Mouse (Mus musculus): ENCODE data around the gene Mfsd4a.

Mfsd4a gene

GRCm38 (mm10) chr1:132065001-132065400, 2.9 kb downstream of the Mfsd4a start:
- DNase-seq: no peak

DNA sequence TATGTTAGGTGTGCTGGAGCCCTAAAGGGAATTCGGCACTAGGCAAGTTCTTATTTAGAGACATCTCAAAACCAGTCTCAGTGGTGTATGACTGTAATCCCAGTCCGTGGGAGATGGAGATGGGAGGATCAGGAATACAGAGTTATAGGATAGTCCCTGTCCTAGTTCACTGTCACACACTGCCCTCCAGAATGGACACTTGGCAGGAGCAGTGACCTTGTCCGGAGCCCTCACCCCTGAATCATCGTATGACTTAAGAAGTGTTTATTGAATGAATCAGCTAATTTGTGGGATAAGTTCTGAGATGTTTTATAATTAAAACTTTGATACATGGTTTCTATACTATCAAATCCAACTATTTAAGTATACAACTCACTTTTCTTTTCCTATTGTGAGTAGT, 4.8 kb downstream of the Mfsd4a start:
- DNase-seq: no peak

DNA sequence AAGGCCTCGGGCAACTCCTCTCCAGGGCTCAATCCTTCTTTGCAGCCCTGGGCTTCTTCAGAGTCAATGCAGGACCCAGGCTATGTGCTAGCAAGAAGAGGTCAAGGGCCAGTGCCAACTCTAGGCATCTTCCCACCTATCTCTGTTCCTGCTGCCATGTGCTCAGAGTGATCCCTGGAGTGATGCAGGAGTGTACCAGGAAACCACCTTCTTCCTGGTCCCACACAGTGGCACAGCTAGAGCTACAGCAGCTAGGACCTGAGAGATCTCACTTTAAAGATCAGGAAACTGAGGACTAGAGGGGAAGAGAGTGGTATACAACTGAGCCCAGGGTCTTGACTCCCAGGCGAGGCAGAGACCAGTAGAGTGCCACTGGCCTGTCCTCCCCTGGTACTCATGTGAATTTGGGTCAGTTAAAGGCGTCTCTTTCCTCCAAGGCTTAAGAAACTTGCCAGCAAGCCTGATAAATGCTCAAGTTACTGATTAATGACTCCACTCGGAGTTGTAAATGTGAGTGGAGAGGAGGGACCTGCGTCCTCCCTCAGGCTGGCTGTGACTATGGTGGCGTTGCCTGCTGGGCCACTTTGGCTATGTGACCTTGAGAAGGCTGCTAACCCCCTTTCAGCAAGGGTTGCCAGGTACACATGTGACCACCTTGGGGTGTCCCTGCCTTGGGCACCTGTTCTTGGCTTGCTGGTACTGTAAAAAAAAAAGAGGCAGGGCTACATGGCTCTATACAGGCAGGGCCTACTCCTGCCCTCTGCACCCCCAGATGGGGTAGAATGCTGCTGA, 5.9 kb downstream of the Mfsd4a start:
- peak; percentile 80 for DNase-seq

GRCm38 (mm10) chr1:132060036-132060769, 7.7 kb downstream of the Mfsd4a start:
- no peak for DNase-seq

GRCm38 (mm10) chr1:132058558-132058957, 9.3 kb downstream of the Mfsd4a start:
- DNase-seq: no peak

- no peak for DNase-seq
Observed at GRCm38 (mm10) chr1:132055054-132055664, 12.7 kb downstream of the Mfsd4a start.

GRCm38 (mm10) chr1:132054387-132054786, 13.5 kb downstream of the Mfsd4a start:
- DNase-seq: no peak

DNA sequence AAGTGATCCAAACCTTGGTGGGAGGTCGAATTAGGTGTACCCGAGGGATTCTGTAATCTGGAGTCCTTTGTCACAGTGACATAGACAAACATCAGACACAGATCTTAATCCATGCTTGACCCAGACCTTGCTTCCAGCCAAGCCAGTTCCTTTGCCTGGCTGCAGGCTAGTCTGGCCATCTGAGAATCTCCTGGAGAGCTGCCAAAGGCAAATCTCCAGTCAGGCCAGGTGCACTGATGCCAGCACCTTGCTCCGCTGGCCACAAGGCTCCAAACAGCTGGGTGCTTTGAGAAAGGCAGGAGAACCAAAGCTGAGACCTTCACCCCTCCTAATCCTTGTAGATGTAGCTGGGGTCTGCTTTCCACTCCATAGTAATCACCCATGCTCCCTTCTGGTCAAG, 16.1 kb downstream of the Mfsd4a start:
- no peak for DNase-seq

DNA sequence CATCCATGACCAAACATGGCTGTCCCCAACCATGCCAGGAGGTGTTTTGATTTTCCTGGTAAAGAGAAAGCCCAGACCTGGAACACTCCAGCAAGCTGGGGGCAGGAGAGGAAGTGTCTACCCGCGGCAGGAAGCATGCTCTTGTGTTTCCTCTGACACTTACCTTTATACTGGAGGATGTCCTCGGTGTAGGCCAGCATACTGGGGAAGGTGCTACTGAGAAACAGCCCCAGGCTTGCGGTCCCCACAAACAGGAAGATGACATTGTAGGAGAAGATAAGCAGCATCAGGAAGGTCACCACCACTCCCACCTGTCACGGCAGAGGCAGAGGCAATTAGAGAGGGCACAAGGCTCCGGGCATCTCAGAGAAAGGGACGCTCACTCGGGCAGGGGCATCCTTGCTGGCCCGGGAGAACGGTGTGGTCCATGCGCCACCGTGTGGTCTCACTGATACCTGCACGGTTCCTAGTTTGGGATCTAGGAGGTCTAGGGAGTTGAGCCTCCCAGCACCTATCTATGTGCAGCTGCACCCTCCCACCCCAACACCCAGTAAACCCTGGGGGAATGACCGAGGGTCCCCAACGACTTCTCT, 21.6 kb downstream of the Mfsd4a start:
- DNase-seq: peak; percentile 66

DNA sequence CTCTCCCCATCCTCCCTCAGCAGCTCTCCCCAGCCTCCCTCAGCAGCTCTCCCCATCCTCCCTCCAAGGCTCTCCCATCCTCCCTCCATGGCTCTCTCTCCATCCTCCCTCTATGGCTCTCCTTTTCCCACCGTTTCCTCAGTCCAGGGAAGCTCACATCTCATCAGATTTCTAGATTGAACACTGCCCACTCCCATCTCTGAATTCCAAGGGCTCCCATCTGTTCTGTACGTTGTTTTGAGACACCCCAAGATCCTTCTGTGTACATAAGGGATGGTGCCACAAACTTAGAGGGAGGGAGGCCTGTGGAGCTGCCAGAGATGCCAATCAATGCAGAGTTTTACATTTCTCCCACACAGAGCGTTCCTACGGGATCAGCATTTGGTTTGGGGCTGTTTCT, 24.1 kb downstream of the Mfsd4a start:
- DNase-seq: no peak

- DNase-seq: peak; percentile 40
Observed at GRCm38 (mm10) chr1:132040201-132040621, 27.7 kb downstream of the Mfsd4a start.

GRCm38 (mm10) chr1:132038753-132039152, 29.1 kb downstream of the Mfsd4a start:
- DNase-seq: no peak

GRCm38 (mm10) chr1:132037746-132038145, 30.1 kb downstream of the Mfsd4a start:
- DNase-seq: no peak

DNA sequence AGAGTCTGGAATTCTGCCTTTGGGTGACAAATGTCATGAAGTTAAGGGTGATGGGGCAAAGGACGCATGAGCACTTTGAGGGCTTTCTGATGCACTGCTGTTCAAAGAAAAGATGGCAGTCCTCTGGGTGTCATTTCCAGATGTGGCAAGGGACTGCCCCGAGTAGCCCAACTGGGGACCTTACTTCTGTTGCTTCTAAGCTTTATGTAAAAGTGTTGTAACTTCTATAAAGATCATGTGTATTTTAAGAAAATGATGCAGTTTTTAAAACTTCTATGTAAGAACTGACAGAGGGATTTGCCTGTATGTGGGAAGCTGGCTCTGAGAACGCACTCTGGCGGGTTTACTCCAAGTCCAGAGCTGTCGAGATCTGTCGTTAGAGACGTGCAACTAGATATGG, 35.7 kb downstream of the Mfsd4a start:
- DNase-seq: no peak

GRCm38 (mm10) chr1:132030574-132030973, 37.3 kb downstream of the Mfsd4a start:
- DNase-seq: no peak

- DNase-seq: no peak
Observed at GRCm38 (mm10) chr1:132028413-132028812, 39.4 kb downstream of the Mfsd4a start.

- no peak for DNase-seq
Observed at GRCm38 (mm10) chr1:132027978-132028377, 39.9 kb downstream of the Mfsd4a start.

DNA sequence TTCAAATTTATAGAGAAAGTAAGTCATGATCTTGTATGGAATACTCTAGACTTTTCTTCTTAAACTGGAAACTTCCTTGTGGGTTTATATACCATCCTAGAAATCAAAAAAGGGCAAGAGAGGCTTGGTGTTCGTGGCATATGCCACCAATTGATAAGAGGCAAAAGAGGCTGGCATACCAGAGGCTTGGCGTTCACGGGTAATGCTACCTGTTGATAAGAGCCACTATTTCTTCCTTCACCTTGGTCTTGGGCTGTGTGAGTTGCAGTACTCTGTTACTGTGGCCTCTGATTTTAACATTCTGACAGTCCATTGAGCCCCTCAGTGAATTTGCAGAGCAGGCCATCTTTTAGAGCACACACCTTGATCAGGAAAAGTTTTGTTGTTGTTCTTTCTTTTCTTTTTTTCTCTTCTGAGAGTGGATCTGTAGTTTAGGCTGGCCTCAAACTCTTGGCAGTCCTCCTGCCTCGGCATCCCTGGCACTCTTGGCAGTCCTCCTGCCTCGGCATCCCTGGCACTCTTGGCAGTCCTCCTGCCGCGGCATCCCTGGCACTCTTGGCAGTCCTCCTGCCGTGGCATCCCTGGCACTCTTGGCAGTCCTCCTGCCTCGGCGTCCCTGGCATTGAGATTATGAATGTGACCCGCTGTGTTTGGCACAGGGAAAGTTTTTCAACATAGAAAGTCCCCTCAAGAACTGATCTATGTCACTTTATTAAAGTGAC, 40.8 kb downstream of the Mfsd4a start:
- DNase-seq: no peak

GRCm38 (mm10) chr1:132022107-132022506, 45.8 kb downstream of the Mfsd4a start:
- DNase-seq: no peak

DNA sequence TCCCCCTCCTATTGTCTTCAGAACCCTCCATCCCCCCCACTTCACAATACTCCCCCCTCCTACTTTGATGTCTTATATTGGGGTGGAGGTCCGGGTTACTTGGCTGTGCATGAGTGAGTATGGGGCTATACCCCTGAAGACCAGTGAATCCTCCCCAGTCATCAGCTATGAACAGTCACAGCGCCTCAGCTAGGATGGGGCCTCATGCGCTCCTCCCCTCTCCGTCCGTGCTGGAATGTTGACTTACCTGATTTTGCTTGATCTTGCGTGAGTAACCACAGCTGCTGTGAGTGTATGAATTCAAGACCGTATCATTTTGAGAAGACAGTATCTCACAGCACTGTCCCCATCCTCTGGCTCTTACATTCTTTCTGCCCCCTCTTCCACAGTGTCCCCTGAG, 48.0 kb downstream of the Mfsd4a start:
- no peak for DNase-seq

DNA sequence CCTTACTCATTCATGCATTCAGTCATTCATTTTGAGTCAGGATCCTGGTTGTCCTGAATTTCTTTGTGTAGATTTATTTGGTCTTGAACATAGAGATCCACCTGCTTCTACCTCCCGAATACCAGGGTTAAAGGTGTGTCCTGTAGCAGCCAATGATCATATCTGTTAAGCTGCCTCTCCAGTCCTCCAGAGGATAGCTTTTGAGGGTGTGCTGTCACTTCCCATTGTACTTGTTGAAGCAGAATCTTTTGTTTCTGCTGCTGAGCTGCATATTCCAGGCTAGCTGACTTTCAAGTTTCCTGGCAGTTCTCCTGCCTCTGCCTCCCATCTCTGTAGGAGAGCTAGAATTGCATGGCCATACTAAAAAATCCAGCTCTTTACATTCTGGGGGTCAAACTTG, 51.2 kb downstream of the Mfsd4a start:
- no peak for DNase-seq

DNA sequence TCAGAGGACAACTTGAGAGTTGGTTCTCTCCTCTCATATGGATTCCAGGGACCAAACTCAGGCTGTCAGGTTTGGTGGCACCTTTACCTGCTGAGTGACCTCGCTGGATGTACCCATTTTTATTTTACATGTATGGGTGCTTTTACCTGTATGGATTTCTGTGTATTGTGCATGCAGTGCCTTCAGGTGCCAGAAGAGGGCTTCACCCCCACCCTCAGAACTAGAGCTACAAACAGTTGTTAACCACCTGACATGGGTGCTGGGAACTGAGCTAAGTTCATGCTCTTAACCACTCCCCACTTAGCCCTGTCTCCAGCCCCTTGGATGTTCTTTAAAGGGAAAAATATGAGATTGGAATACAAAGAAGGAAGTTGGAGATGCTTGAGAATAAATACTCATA, 53.1 kb downstream of the Mfsd4a start:
- DNase-seq: no peak

GRCm38 (mm10) chr1:132012861-132013260, 55.0 kb downstream of the Mfsd4a start:
- no peak for DNase-seq

All from kidney, adult 9 months (tissue).